Mouse (Mus musculus): Measurements from ENCODE around the gene Cacnb1. TPM values are rescaled to one million over a fixed set of nuclear protein-coding genes. Genes with fewer than 3 reads are reported as not detected.

Gene Cacnb1
- polyA plus RNA-seq, 1 experiment, result 163 TPM

- H3K4me3 ChIP-seq, result no peak overlapping the region
- H3K27me3 ChIP-seq (ENCODE audit: control insufficient read depth, insufficient read depth, insufficient read length), result no peaks in the 10 kb centered on the region
- no peaks in the 10 kb centered on the region for H3K79me2 ChIP-seq (ENCODE audit: control insufficient read depth, insufficient read depth)
- no peaks in the 10 kb centered on the region for H3K36me3 ChIP-seq (ENCODE audit: control insufficient read depth, insufficient read depth)
- no peak overlapping the region for H3ac ChIP-seq (ENCODE audit: control insufficient read depth, insufficient read length)
- no peak for TF ChIP-seq REST (IDR thresholded peaks at IDR 0.05; ENCODE audit: insufficient read depth, insufficient read length)
- no peak for TF ChIP-seq TCF3 (IDR thresholded peaks at IDR 0.05; ENCODE audit: insufficient read length, low read depth)
- no peak for TF ChIP-seq POLR2AphosphoS2 (IDR thresholded peaks at IDR 0.05; ENCODE audit: insufficient read length, low read depth)
- no peak for TF ChIP-seq E2F4 (IDR thresholded peaks at IDR 0.05; ENCODE audit: insufficient read depth)
- TF ChIP-seq POLR2A (IDR thresholded peaks at IDR 0.05; ENCODE audit: insufficient read length, low read depth), result no peak
- TF ChIP-seq CEBPB (IDR thresholded peaks at IDR 0.05; ENCODE audit: insufficient read depth, poor library complexity, severe bottlenecking), result no peak
- no peak for TF ChIP-seq TCF12 (IDR thresholded peaks at IDR 0.05; ENCODE audit: insufficient read depth, poor library complexity, severe bottlenecking)
- TF ChIP-seq MAX (IDR thresholded peaks at IDR 0.05; ENCODE audit: low read depth), result no peak
- no peak for TF ChIP-seq USF1 (IDR thresholded peaks at IDR 0.05; ENCODE audit: low read depth)
- TF ChIP-seq MYOG (IDR thresholded peaks at IDR 0.05; ENCODE audit: control insufficient read depth in 1 of 3, insufficient read depth in 1 of 3, insufficient read length in 2 of 3, low read depth in 2 of 3), result no peak
- no peak for TF ChIP-seq SRF (IDR thresholded peaks at IDR 0.05; ENCODE audit: control insufficient read depth, insufficient read length, low read depth)
- no peak overlapping the region for H3K4me2 ChIP-seq (ENCODE audit: low read depth)
Observed at GRCm38 (mm10) chr11:97979824-97980495, 42.9 kb downstream of the Cacnb1 start.

- Histone ChIP-seq H3K27me3 (ENCODE audit: control insufficient read depth, insufficient read depth, insufficient read length) (no peaks in the 10 kb centered on the region), H3K36me3 (ENCODE audit: control insufficient read depth, insufficient read depth) (no peaks in the 10 kb centered on the region), H3K79me2 (ENCODE audit: control insufficient read depth, insufficient read depth) (no peaks in the 10 kb centered on the region), H3ac (ENCODE audit: control insufficient read depth, insufficient read length) (no peak overlapping the region), H3K4me2 (ENCODE audit: low read depth) (no peak overlapping the region), H3K4me3 (no peak overlapping the region)
- no peak for TF ChIP-seq MYOD1 (IDR thresholded peaks at IDR 0.05; ENCODE audit: control insufficient read depth in 1 of 3, insufficient read length in 2 of 3, low read depth in 2 of 3)
- no peak for TF ChIP-seq POLR2A (IDR thresholded peaks at IDR 0.05; ENCODE audit: insufficient read length, low read depth)
- TF ChIP-seq CEBPB (IDR thresholded peaks at IDR 0.05; ENCODE audit: insufficient read depth, poor library complexity, severe bottlenecking), result no peak
- no peak for TF ChIP-seq USF1 (IDR thresholded peaks at IDR 0.05; ENCODE audit: low read depth)
- no peak for TF ChIP-seq MAX (IDR thresholded peaks at IDR 0.05; ENCODE audit: low read depth)
- TF ChIP-seq E2F4 (IDR thresholded peaks at IDR 0.05; ENCODE audit: insufficient read depth), result no peak
- TF ChIP-seq TCF3 (IDR thresholded peaks at IDR 0.05; ENCODE audit: insufficient read length, low read depth), result no peak
- TF ChIP-seq SRF (IDR thresholded peaks at IDR 0.05; ENCODE audit: control insufficient read depth, insufficient read length, low read depth), result no peak
- no peak for TF ChIP-seq REST (IDR thresholded peaks at IDR 0.05; ENCODE audit: insufficient read depth, insufficient read length)
- TF ChIP-seq POLR2AphosphoS2 (IDR thresholded peaks at IDR 0.05; ENCODE audit: insufficient read length, low read depth), result no peak
- TF ChIP-seq TCF12 (IDR thresholded peaks at IDR 0.05; ENCODE audit: insufficient read depth, poor library complexity, severe bottlenecking), result no peak
- no peak for TF ChIP-seq MYOG (IDR thresholded peaks at IDR 0.05; ENCODE audit: control insufficient read depth in 1 of 3, insufficient read depth in 1 of 3, insufficient read length in 2 of 3, low read depth in 2 of 3)
Observed at GRCm38 (mm10) chr11:97978392-97978791, 44.4 kb downstream of the Cacnb1 start.

- H3K27me3 ChIP-seq (ENCODE audit: control insufficient read depth, insufficient read depth, insufficient read length), result no peaks in the 10 kb centered on the region
- no peaks in the 10 kb centered on the region for H3K36me3 ChIP-seq (ENCODE audit: control insufficient read depth, insufficient read depth)
- peak overlapping the region; percentile 7 for H3K4me2 ChIP-seq (ENCODE audit: low read depth)
- H3ac ChIP-seq (ENCODE audit: control insufficient read depth, insufficient read length), result no peak overlapping the region
- H3K4me3 ChIP-seq, result no peak overlapping the region
- H3K79me2 ChIP-seq (ENCODE audit: control insufficient read depth, insufficient read depth), result no peaks in the 10 kb centered on the region
- TF ChIP-seq TCF12 (IDR thresholded peaks at IDR 0.05; ENCODE audit: insufficient read depth, poor library complexity, severe bottlenecking), result peak; percentile 64
- TF ChIP-seq USF1 (IDR thresholded peaks at IDR 0.05; ENCODE audit: low read depth), result no peak
- TF ChIP-seq CEBPB (IDR thresholded peaks at IDR 0.05; ENCODE audit: insufficient read depth, poor library complexity, severe bottlenecking), result no peak
- TF ChIP-seq POLR2A (IDR thresholded peaks at IDR 0.05; ENCODE audit: insufficient read length, low read depth), result no peak
- peak; percentile 67 for TF ChIP-seq TCF3 (IDR thresholded peaks at IDR 0.05; ENCODE audit: insufficient read length, low read depth)
- no peak for TF ChIP-seq REST (IDR thresholded peaks at IDR 0.05; ENCODE audit: insufficient read depth, insufficient read length)
- TF ChIP-seq E2F4 (IDR thresholded peaks at IDR 0.05; ENCODE audit: insufficient read depth), result no peak
- peak in 2 of 3 experiments; percentile 63 to 94 for TF ChIP-seq MYOG (IDR thresholded peaks at IDR 0.05; ENCODE audit: control insufficient read depth in 1 of 3, insufficient read depth in 1 of 3, insufficient read length in 2 of 3, low read depth in 2 of 3)
- TF ChIP-seq MAX (IDR thresholded peaks at IDR 0.05; ENCODE audit: low read depth), result no peak
- no peak for TF ChIP-seq POLR2AphosphoS2 (IDR thresholded peaks at IDR 0.05; ENCODE audit: insufficient read length, low read depth)
- no peak for TF ChIP-seq SRF (IDR thresholded peaks at IDR 0.05; ENCODE audit: control insufficient read depth, insufficient read length, low read depth)
- TF ChIP-seq MYOD1 (IDR thresholded peaks at IDR 0.05; ENCODE audit: control insufficient read depth in 1 of 3, insufficient read length in 2 of 3, low read depth in 2 of 3), result peak in 2 of 3 experiments; percentile 84 to 92
Observed at GRCm38 (mm10) chr11:97977797-97978196, 45.0 kb downstream of the Cacnb1 start.

- TF ChIP-seq REST (IDR thresholded peaks at IDR 0.05; ENCODE audit: insufficient read depth, insufficient read length) (no peak), USF1 (IDR thresholded peaks at IDR 0.05; ENCODE audit: low read depth) (no peak), CEBPB (IDR thresholded peaks at IDR 0.05; ENCODE audit: insufficient read depth, poor library complexity, severe bottlenecking) (no peak), MYOD1 (IDR thresholded peaks at IDR 0.05; ENCODE audit: control insufficient read depth in 1 of 3, insufficient read length in 2 of 3, low read depth in 2 of 3) (no peak), E2F4 (IDR thresholded peaks at IDR 0.05; ENCODE audit: insufficient read depth) (no peak), SRF (IDR thresholded peaks at IDR 0.05; ENCODE audit: control insufficient read depth, insufficient read length, low read depth) (no peak)
- H3K27me3 ChIP-seq (ENCODE audit: control insufficient read depth, insufficient read depth, insufficient read length), result no peaks in the 10 kb centered on the region
- H3K4me3 ChIP-seq, result no peak overlapping the region
- H3K36me3 ChIP-seq (ENCODE audit: control insufficient read depth, insufficient read depth), result no peaks in the 10 kb centered on the region
- H3K4me2 ChIP-seq (ENCODE audit: low read depth), result no peak overlapping the region
- H3K79me2 ChIP-seq (ENCODE audit: control insufficient read depth, insufficient read depth), result no peaks in the 10 kb centered on the region
- H3ac ChIP-seq (ENCODE audit: control insufficient read depth, insufficient read length), result no peak overlapping the region
Observed at GRCm38 (mm10) chr11:97974746-97975145, 48.1 kb downstream of the Cacnb1 start.
